Mouse (Mus musculus): Measurements from ENCODE around the gene Slmap.
"Not testable (repeated sequence)": the region's sequence is repeated elsewhere in the genome, so short reads cannot be mapped to it uniquely, and the experiment has no call there.

Gene Slmap

GRCm38 (mm10) chr14:26386999-26387398 lies 147.7 kb downstream of the Slmap start:
- not testable (repeated sequence) for DNase-seq

GRCm38 (mm10) chr14:26385659-26386058 lies 149.1 kb downstream of the Slmap start:
- DNase-seq, result not testable (repeated sequence)

GRCm38 (mm10) chr14:26379071-26379470 lies 155.7 kb downstream of the Slmap start:
- DNase-seq, result no peak

GRCm38 (mm10) chr14:26376652-26377051 lies 158.1 kb downstream of the Slmap start:
- no peak for DNase-seq
